Mouse (Mus musculus) neural tube, embryonic 12.5 days (tissue): ENCODE data around the gene Rnf217. TPM values are rescaled to one million over a fixed set of nuclear protein-coding genes. Genes with fewer than 3 reads are reported as not detected.

Source experiments
- ATAC-seq: fragments of 200-750 bp; cut with Nextera tagmentation; 2 replicates; pipeline ENCODE4 v1.8.0; 2017; ENCODE audit warnings: low read depth, mild to moderate bottlenecking, moderate TSS enrichment, moderate library complexity; ENCODE audit not compliant: low FRiP score
- H3K27ac ChIP-seq: fragments of 300-500 bp; sonication (generic); 2 replicates; pipeline ENCODE4 v1.5.1; 2016
- H3K27me3 ChIP-seq: fragments of 300-500 bp; sonication (generic); replicated peaks from 2 replicates; pipeline ENCODE4 v1.6.1; 2016; ENCODE audit warnings: mild to moderate bottlenecking
- H3K36me3 ChIP-seq: fragments of 300-500 bp; sonication (generic); 2 replicates; pipeline ENCODE4 v1.6.1; 2016; ENCODE audit warnings: mild to moderate bottlenecking
- H3K4me1 ChIP-seq: fragments of 300-500 bp; sonication (generic); 2 replicates; pipeline ENCODE4 v1.6.1; 2016
- H3K4me2 ChIP-seq: fragments of 300-500 bp; sonication (generic); replicated peaks from 2 replicates; pipeline ENCODE4 v1.6.1; 2016; ENCODE audit warnings: mild to moderate bottlenecking
- H3K4me3 ChIP-seq: fragments of 300-500 bp; sonication (generic); 2 replicates; pipeline ENCODE4 v1.5.1; 2016
- H3K9ac ChIP-seq: fragments of 300-500 bp; sonication (generic); 2 replicates; pipeline ENCODE4 v1.6.1; 2016; ENCODE audit warnings: mild to moderate bottlenecking
- H3K9me3 ChIP-seq: fragments of 300-500 bp; sonication (generic); 2 replicates; pipeline ENCODE4 v1.6.1; 2016; ENCODE audit warnings: mild to moderate bottlenecking
- WGBS: fragments of 180-500 bp; shearing (Covaris S2); methylation state at CpG from one replicate; pipeline ENCODE4 v1.1.7; 2016; 5-methylcytosine and 5-hydroxymethylcytosine counted together
- polyA plus RNA-seq: library from polyadenylated mRNA; unstranded; fragments of >200 nt; fragmentation: Nextera tagmentation; extraction: Ambion mirVana; gene quantifications from 2 replicates; pipeline ENCODE4 v1.2.1, GENCODE M21; 2016

Rnf217 gene
- polyA plus RNA-seq, 1 experiment from 2014 or later, result 2.1 TPM

GRCm38 (mm10) chr10:31519420-31519819 lies 89.6 kb downstream of the Rnf217 start:
- Histone ChIP-seq H3K4me1 (peaks cover 7% of the 10 kb centered on the region), H3K4me3 (no peak overlapping the region), H3K27ac (no peak overlapping the region), H3K4me2 (no peak overlapping the region), H3K27me3 (no peaks in the 10 kb centered on the region), H3K36me3 (no peaks in the 10 kb centered on the region), H3K9ac (no peak overlapping the region), H3K9me3 (no peaks in the 10 kb centered on the region)
- no peak for ATAC-seq
- WGBS, result 46% methylated on average over 1 of the region's 1 CpGs

- WGBS, result 83% methylated on average over 4 of the region's 4 CpGs
Observed at GRCm38 (mm10) chr10:31518210-31518609, 90.8 kb downstream of the Rnf217 start.

GRCm38 (mm10) chr10:31517192-31517591 lies 91.8 kb downstream of the Rnf217 start:
- H3K4me2 ChIP-seq, result no peak overlapping the region
- no peak for ATAC-seq
- peaks cover 7% of the 10 kb centered on the region for H3K4me1 ChIP-seq
- H3K9ac ChIP-seq, result no peak overlapping the region
- H3K36me3 ChIP-seq, result no peaks in the 10 kb centered on the region
- H3K27me3 ChIP-seq, result no peaks in the 10 kb centered on the region
- no peaks in the 10 kb centered on the region for H3K9me3 ChIP-seq
- no peak overlapping the region for H3K4me3 ChIP-seq
- WGBS, result 59% methylated on average over 4 of the region's 4 CpGs
- H3K27ac ChIP-seq, result no peak overlapping the region

More at GRCm38 (mm10) chr10:31518210-31518609, 90.8 kb downstream of the Rnf217 start:
- Histone ChIP-seq H3K9me3 (no peaks in the 10 kb centered on the region), H3K27ac (no peak overlapping the region), H3K9ac (no peak overlapping the region), H3K4me3 (no peak overlapping the region), H3K27me3 (no peaks in the 10 kb centered on the region), H3K4me1 (peaks cover 7% of the 10 kb centered on the region), H3K36me3 (no peaks in the 10 kb centered on the region), H3K4me2 (no peak overlapping the region)
- no peak for ATAC-seq

DNA sequence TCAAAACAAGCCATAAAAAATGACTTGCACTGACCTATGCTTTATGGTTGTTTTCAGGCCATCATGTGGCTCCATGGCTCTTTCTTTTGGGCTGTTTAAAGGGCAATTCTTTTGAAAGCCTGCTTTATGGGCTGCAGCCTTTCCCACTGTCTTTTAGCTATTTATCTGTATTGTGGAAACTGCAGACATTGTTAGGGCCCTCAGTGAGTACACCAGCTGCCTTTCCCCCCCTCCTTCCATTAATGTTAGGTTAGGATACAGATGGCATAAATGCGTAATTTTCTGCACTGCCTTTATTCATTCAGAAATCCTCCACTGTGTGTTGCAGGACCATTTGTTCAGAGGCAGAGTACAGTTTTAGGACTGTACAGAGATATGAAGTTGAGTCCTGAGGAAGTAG lies 93.1 kb downstream of the Rnf217 start:
- Histone ChIP-seq H3K9me3 (no peaks in the 10 kb centered on the region), H3K4me2 (0 out of 2 replicates have a peak overlapping the region, but pooled peaks have one; percentile 2), H3K36me3 (no peaks in the 10 kb centered on the region), H3K4me1 (peaks cover 7% of the 10 kb centered on the region), H3K27me3 (no peaks in the 10 kb centered on the region), H3K27ac (no peak overlapping the region), H3K9ac (no peak overlapping the region), H3K4me3 (no peak overlapping the region)
- 28% methylated on average over 1 of the region's 1 CpGs for WGBS
- peak; percentile 78 for ATAC-seq

- no peak overlapping the region for H3K4me3 ChIP-seq
- no peaks in the 10 kb centered on the region for H3K4me1 ChIP-seq
- peak; percentile 56; the same call in 1 of the 2 replicates for ATAC-seq
- H3K4me2 ChIP-seq, result no peak overlapping the region
- H3K36me3 ChIP-seq, result no peaks in the 10 kb centered on the region
- no peak overlapping the region for H3K9ac ChIP-seq
- no peaks in the 10 kb centered on the region for H3K9me3 ChIP-seq
- H3K27me3 ChIP-seq, result no peaks in the 10 kb centered on the region
- no peak overlapping the region for H3K27ac ChIP-seq
- WGBS, result 74% methylated on average over 3 of the region's 3 CpGs
Observed at GRCm38 (mm10) chr10:31504134-31504551, 104.8 kb downstream of the Rnf217 start.

DNA sequence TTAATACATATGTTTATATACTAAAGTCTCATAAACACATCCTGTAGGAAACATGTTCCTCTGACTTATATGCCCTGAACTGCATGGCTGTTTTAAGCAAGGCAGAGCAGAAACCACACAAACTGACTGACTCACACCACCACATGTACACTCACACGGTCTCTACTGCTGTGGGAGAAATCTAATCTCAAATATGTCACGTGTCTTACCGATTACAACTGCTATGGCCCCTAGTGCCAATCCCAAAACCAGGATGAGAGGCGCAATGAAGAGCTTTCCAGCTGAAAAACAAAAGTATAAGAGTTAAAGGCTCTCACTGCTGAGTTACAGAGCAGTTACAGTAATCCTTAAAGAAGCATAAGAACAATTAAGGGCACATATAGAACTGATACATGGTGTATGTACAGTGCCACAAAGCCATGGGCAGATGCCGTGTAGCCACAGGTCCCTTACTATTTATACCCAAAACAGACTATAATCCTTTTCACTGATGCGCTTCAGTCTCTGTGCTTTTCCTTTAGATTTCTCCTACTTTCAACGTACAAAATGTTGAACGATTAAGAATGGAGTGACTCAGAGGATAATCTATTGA lies 105.3 kb downstream of the Rnf217 start:
- no peak for ATAC-seq
- 93% methylated on average over 8 of the region's 8 CpGs for WGBS

DNA sequence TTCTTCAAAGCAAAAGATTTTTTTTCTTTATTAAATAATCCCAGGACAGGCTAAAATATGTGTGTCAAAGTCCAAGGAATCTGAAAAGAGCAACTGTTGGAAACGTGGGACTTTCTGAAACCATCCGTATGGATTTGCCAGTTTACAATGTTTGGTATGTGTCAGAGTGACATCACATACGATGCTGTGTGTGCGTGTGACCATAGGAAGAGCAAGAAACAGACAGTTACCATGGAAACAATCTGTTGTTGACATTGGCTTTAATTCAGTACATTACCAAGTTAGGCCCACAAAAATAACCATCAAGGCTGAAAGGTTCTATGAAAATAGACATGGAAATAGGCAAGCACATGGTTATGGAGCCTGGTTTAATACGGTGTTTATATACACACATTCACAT lies 107.3 kb downstream of the Rnf217 start:
- Histone ChIP-seq H3K9ac (no peak overlapping the region), H3K9me3 (no peaks in the 10 kb centered on the region), H3K27me3 (no peaks in the 10 kb centered on the region), H3K27ac (no peak overlapping the region), H3K36me3 (no peaks in the 10 kb centered on the region), H3K4me2 (no peak overlapping the region), H3K4me3 (no peak overlapping the region), H3K4me1 (no peaks in the 10 kb centered on the region)
- WGBS, result 92% methylated on average over 5 of the region's 5 CpGs
- ATAC-seq, result no peak

More for the DNA sequence above, 105.3 kb downstream of the Rnf217 start:
- Histone ChIP-seq H3K27me3 (no peaks in the 10 kb centered on the region), H3K36me3 (no peaks in the 10 kb centered on the region), H3K9me3 (no peaks in the 10 kb centered on the region), H3K4me2 (no peak overlapping the region), H3K4me1 (no peaks in the 10 kb centered on the region), H3K27ac (no peak overlapping the region), H3K9ac (no peak overlapping the region), H3K4me3 (no peak overlapping the region)

- Histone ChIP-seq H3K4me1 (no peaks in the 10 kb centered on the region), H3K27me3 (no peaks in the 10 kb centered on the region), H3K27ac (no peak overlapping the region), H3K36me3 (no peaks in the 10 kb centered on the region), H3K9ac (no peak overlapping the region), H3K4me3 (no peak overlapping the region), H3K9me3 (no peaks in the 10 kb centered on the region), H3K4me2 (no peak overlapping the region)
- ATAC-seq, result no peak
- WGBS, result 88% methylated on average over 2 of the region's 2 CpGs
Observed at GRCm38 (mm10) chr10:31496931-31497330, 112.1 kb downstream of the Rnf217 start.

DNA sequence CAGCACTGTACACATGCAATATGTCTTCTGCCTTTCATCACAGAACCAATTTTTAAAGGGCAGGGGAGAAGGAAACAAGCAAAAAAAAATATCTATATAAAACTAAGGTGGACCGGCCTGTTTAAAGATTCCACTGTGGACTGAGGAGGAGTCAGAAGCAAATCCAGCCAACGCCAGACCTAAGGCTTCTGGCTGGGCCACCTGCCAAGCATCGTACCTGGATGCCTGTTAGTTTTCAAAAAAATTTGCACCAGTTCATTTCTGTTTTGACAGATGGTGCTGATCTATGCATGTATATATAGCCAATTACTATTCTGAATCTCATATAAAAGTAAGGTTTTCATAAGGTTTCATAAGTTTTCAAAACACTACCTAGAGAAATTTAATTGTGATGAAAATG lies 113.2 kb downstream of the Rnf217 start:
- no peaks in the 10 kb centered on the region for H3K36me3 ChIP-seq
- 82% methylated on average over 3 of the region's 3 CpGs for WGBS

DNA sequence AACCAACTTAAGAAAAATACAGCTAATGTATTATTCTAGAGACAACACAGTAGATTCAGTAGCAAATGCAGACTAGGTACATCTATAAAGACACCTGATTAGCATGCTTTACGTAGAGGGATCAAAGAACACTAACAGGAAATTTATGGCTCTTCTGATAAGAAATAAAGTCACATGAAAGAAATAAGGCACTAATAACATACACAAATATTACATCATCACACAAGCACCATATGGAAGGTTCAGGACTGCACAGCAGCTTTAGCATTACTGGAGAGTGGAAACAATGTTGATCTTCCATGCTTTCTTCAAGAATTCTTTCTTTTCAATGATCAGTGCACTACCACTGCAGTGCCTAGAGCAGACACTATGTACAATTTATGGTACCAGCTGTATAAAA lies 114.7 kb downstream of the Rnf217 start:
- Histone ChIP-seq H3K9ac (no peak overlapping the region), H3K27me3 (no peaks in the 10 kb centered on the region), H3K4me1 (no peaks in the 10 kb centered on the region), H3K27ac (no peak overlapping the region), H3K4me2 (no peak overlapping the region), H3K36me3 (peaks cover 3% of the 10 kb centered on the region; the same call in 1 of the 2 replicates), H3K4me3 (no peak overlapping the region), H3K9me3 (no peaks in the 10 kb centered on the region)
- no peak for ATAC-seq
- WGBS, result 83% methylated on average over 1 of the region's 1 CpGs

More for the DNA sequence above, 113.2 kb downstream of the Rnf217 start:
- ATAC-seq, result no peak
- no peaks in the 10 kb centered on the region for H3K9me3 ChIP-seq
- no peak overlapping the region for H3K4me2 ChIP-seq
- no peaks in the 10 kb centered on the region for H3K27me3 ChIP-seq
- no peak overlapping the region for H3K27ac ChIP-seq
- H3K9ac ChIP-seq, result no peak overlapping the region
- H3K4me1 ChIP-seq, result no peaks in the 10 kb centered on the region
- H3K4me3 ChIP-seq, result no peak overlapping the region

GRCm38 (mm10) chr10:31467043-31467898 lies 141.7 kb downstream of the Rnf217 start:
- no peaks in the 10 kb centered on the region for H3K36me3 ChIP-seq
- H3K4me3 ChIP-seq, result no peak overlapping the region
- no peak for ATAC-seq
- H3K4me1 ChIP-seq, result no peaks in the 10 kb centered on the region
- no peak overlapping the region for H3K9ac ChIP-seq
- 71% methylated on average over 10 of the region's 10 CpGs for WGBS
- no peak overlapping the region for H3K4me2 ChIP-seq
- H3K27ac ChIP-seq, result no peak overlapping the region
- no peaks in the 10 kb centered on the region for H3K9me3 ChIP-seq
- H3K27me3 ChIP-seq, result no peaks in the 10 kb centered on the region

GRCm38 (mm10) chr10:31465840-31466541 lies 143.0 kb downstream of the Rnf217 start:
- no peaks in the 10 kb centered on the region for H3K36me3 ChIP-seq
- no peak overlapping the region for H3K4me2 ChIP-seq
- H3K27ac ChIP-seq, result no peak overlapping the region
- H3K9me3 ChIP-seq, result no peaks in the 10 kb centered on the region
- no peak for ATAC-seq
- no peak overlapping the region for H3K9ac ChIP-seq
- no peak overlapping the region for H3K4me3 ChIP-seq
- H3K4me1 ChIP-seq, result no peaks in the 10 kb centered on the region
- H3K27me3 ChIP-seq, result no peaks in the 10 kb centered on the region
- 88% methylated on average over 6 of the region's 6 CpGs for WGBS
